Mouse (Mus musculus) testis, adult 2 months (tissue): Measurements from ENCODE around the gene Chrm4. TPM values are rescaled to one million over a fixed set of nuclear protein-coding genes. Genes with fewer than 3 reads are reported as not detected.

Experiments
- H3K27ac ChIP-seq: fragments of 200-500 bp; 2 replicates; pipeline ENCODE4 v1.5.1; 2012; ENCODE audit warnings: low read depth, low read length; ENCODE audit not compliant: control insufficient read depth, insufficient read depth
- H3K27me3 ChIP-seq: fragments of 200-500 bp; 2 replicates; pipeline ENCODE4 v1.6.1; 2012; ENCODE audit warnings: mild to moderate bottlenecking, low read length, moderate library complexity; ENCODE audit not compliant: control insufficient read depth, insufficient read depth
- H3K36me3 ChIP-seq: fragments of 200-500 bp; 2 replicates; pipeline ENCODE4 v1.6.1; 2012; ENCODE audit warnings: mild to moderate bottlenecking, low read length; ENCODE audit not compliant: control insufficient read depth, insufficient read depth
- H3K4me1 ChIP-seq: fragments of 200-500 bp; 2 replicates; pipeline ENCODE4 v1.6.1; 2012; ENCODE audit warnings: low read length; ENCODE audit not compliant: control insufficient read depth, insufficient read depth
- H3K4me3 ChIP-seq: fragments of 200-500 bp; 2 replicates; pipeline ENCODE4 v1.5.1; 2012; ENCODE audit warnings: low read depth, mild to moderate bottlenecking, low read length, moderate library complexity, mixed read lengths; ENCODE audit not compliant: control insufficient read depth
- CTCF ChIP-seq: fragments of 200-500 bp; IDR thresholded peaks from 2 replicates; pipeline ENCODE4 v1.5.1; 2012; ENCODE audit warnings: low read depth, mild to moderate bottlenecking, inconsistent platforms, low read length, moderate library complexity; ENCODE audit not compliant: control insufficient read depth, insufficient read depth, insufficient replicate concordance
- POLR2A ChIP-seq: fragments of 200-500 bp; IDR thresholded peaks from 2 replicates; pipeline ENCODE4 v1.6.1; 2012; ENCODE audit warnings: low read depth, mild to moderate bottlenecking, inconsistent platforms, low read length, moderate library complexity; ENCODE audit not compliant: control insufficient read depth
- polyA plus RNA-seq: library from polyadenylated mRNA; depleted of rRNA; stranded (reverse); fragments of >200 nt; gene quantifications from 2 replicates; pipeline ENCODE4 v1.2.3, GENCODE M21; 2012; rRNA removed

The Chrm4 gene
- polyA plus RNA-seq, 1 experiment = 20.3 TPM

- Histone ChIP-seq H3K36me3 (no peaks in the 10 kb centered on the region), H3K4me1 (peaks cover 16% of the 10 kb centered on the region), H3K4me3 (no peak overlapping the region), H3K27me3 (peaks cover 5% of the 10 kb centered on the region), H3K27ac (no peak overlapping the region)
- TF ChIP-seq POLR2A = no peak
- no peak for TF ChIP-seq CTCF
Measured at GRCm38 (mm10) chr2:91971231-91972097, 44.4 kb downstream of the Chrm4 start.

GRCm38 (mm10) chr2:91972121-91972566 lies 45.1 kb downstream of the Chrm4 start:
- no peak for TF ChIP-seq CTCF
- Histone ChIP-seq H3K4me3 (no peak overlapping the region), H3K36me3 (no peaks in the 10 kb centered on the region), H3K4me1 (peaks cover 16% of the 10 kb centered on the region), H3K27me3 (peaks cover 5% of the 10 kb centered on the region), H3K27ac (no peak overlapping the region)

- TF ChIP-seq POLR2A = no peak
- TF ChIP-seq CTCF = no peak
- Histone ChIP-seq H3K36me3 (no peaks in the 10 kb centered on the region), H3K4me1 (peaks cover 16% of the 10 kb centered on the region), H3K4me3 (no peak overlapping the region), H3K27me3 (peaks cover 5% of the 10 kb centered on the region), H3K27ac (no peak overlapping the region)
Measured at GRCm38 (mm10) chr2:91973416-91974135, 46.5 kb downstream of the Chrm4 start.

DNA sequence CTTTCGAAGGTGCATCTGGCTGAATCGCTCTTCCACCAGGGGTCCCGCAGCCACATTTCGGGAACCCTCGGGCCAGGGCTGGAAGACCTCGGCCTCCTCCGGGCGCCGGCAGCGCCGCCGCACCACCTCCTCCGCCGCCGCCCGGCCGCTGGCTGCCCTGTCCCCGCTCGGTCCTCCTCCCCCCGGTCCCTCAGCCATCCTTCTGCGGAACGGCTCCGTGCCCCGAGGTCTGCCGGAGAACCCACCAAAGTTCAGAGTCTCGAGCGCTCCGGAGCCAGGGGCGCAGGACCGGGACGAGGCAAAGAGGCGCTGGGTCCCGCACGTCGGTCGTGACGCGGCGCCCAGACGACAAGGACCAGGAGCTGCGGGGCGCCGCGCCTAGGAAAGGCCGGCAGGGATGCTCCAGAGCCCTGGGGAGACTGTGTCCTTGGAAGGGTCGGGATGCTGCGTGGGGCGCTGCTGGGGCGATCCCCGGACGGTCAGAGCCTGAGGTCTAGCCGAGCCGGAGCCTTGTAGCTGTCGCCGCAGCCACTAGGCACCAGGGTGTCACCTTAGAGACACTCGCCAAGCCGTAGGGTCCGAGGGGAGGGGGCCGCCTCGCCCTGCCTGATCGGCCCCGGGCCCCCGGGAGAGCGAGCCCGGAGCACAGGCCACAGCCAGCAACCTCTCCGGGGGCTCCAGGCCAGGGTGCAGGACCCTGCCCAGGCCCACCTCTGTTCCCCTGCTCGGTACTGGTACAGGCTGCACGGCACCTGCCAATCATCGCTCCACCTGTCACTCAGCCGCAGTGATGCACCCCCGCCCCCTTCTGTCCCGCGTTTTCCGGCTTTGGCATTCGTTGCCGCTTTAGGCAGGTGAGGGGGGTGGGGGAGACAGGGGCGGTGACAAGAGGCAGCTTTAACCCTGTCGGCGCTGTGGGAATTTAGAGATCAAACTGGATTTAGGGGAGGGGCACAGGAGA lies 48.8 kb downstream of the Chrm4 start, which contains the start of gene Dgkz:
Dgkz (minus strand) TSS at position 284 of the 961 bp plus-strand sequence.
- TF ChIP-seq CTCF (no peak), POLR2A (no peak)
- Histone ChIP-seq H3K4me3 (peak within 1 kb of the TSS; percentile 45), H3K36me3 (no peaks in the 10 kb centered on the region), H3K4me1 (peaks cover 16% of the 10 kb centered on the region), H3K27me3 (peaks cover 5% of the 10 kb centered on the region), H3K27ac (no peak within 1 kb of the TSS)

DNA sequence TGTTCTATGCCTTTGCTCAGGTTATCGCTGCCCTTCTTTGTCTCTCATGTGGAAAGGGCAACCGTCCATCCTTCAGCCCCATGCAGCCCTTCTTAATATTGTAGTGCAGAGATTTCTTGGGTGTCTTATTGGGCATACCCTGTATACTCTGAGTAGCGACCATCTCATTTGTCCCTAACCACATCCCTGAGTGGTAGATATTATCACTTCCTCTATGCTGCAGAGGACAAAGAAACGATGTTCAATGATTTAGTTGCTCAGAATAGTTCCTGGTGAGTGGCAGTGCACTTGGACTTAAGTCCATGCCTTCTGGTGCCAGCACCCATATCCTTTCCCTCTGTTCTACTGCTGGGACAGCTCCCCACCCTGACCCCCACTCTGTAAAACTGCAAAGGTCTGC lies 50.9 kb downstream of the Chrm4 start:
- no peak overlapping the region for H3K27ac ChIP-seq
- H3K4me1 ChIP-seq = peaks cover 12% of the 10 kb centered on the region
- no peak for TF ChIP-seq POLR2A
- no peak for TF ChIP-seq CTCF
- peaks cover 5% of the 10 kb centered on the region for H3K27me3 ChIP-seq
- no peaks in the 10 kb centered on the region for H3K36me3 ChIP-seq
- H3K4me3 ChIP-seq = no peak overlapping the region

Other genes with a start within 250 kb of the Chrm4 start
- 37.5 and 38.3 TPM in 2 replicates for gene Atg13, start 216.7 kb upstream of the Chrm4 start, polyA plus RNA-seq
- 3.3 and 4.0 TPM in 2 replicates for gene Harbi1, start 216.4 kb upstream of the Chrm4 start, polyA plus RNA-seq
- 31.2 and 31.3 TPM in 2 replicates for gene Ambra1, start 197.1 kb upstream of the Chrm4 start, polyA plus RNA-seq
- 9.6 TPM in 2 replicates for gene Mdk, start 5.0 kb downstream of the Chrm4 start, polyA plus RNA-seq
- gene Gm9821, start 18.5 kb downstream of the Chrm4 start, polyA plus RNA-seq = not detected in 2 replicates
- 14.2 and 14.3 TPM in 2 replicates for gene Dgkz, start 48.6 kb downstream of the Chrm4 start, polyA plus RNA-seq
- 2.6 and 3.1 TPM in 2 replicates for gene Creb3l1, start 97.3 kb downstream of the Chrm4 start, polyA plus RNA-seq
- gene Phf21a, start 165.9 kb downstream of the Chrm4 start, polyA plus RNA-seq = 68.2 and 78.4 TPM in 2 replicates